Mouse (Mus musculus) ES-Bruce4 (cell line): ENCODE results near the gene Gm26566. TPM values are rescaled to one million over a fixed set of nuclear protein-coding genes. Genes with fewer than 3 reads are reported as not detected.

ENCODE experiments used
- H3K27ac ChIP-seq: 2 replicates; pipeline ENCODE4 v1.5.1; 2012; ENCODE audit warnings: low read length, inconsistent platforms; ENCODE audit not compliant: insufficient read depth
- H3K27me3 ChIP-seq: 2 replicates; pipeline ENCODE4 v1.6.1; 2012; ENCODE audit warnings: mild to moderate bottlenecking, low read length, inconsistent platforms; ENCODE audit not compliant: control insufficient read depth, poor library complexity, insufficient read depth, severe bottlenecking
- H3K36me3 ChIP-seq: 2 replicates; pipeline ENCODE4 v1.6.1; 2012; ENCODE audit warnings: inconsistent platforms, mild to moderate bottlenecking, low read length, moderate library complexity; ENCODE audit not compliant: control insufficient read depth, poor library complexity, insufficient read depth, severe bottlenecking
- H3K4me1 ChIP-seq: one replicate; pipeline ENCODE4 v1.8.1; 2011; ENCODE audit warnings: low read length; ENCODE audit not compliant: control insufficient read depth, insufficient read depth
- H3K4me3 ChIP-seq: 2 replicates; pipeline ENCODE4 v1.5.1; 2011; ENCODE audit warnings: low read depth, mild to moderate bottlenecking, low read length
- H3K9ac ChIP-seq: 2 replicates; pipeline ENCODE4 v1.6.1; 2012; ENCODE audit warnings: low read depth, mild to moderate bottlenecking, inconsistent platforms; ENCODE audit not compliant: poor library complexity, severe bottlenecking
- H3K9me3 ChIP-seq: replicated peaks from 2 replicates; pipeline ENCODE4 v1.6.1; 2012; ENCODE audit warnings: mild to moderate bottlenecking, low read length, inconsistent platforms; ENCODE audit not compliant: control insufficient read depth, poor library complexity, insufficient read depth, severe bottlenecking
- CTCF ChIP-seq: IDR thresholded peaks from one replicate; pipeline ENCODE4 v1.8.1; 2011; ENCODE audit warnings: low read depth, low read length
- EP300 ChIP-seq: IDR thresholded peaks from 2 replicates; pipeline ENCODE4 v1.6.1; 2011; ENCODE audit warnings: low read depth, low read length; ENCODE audit not compliant: insufficient read depth
- POLR2A ChIP-seq: IDR thresholded peaks from one replicate; pipeline ENCODE4 v1.8.1; 2011; ENCODE audit warnings: low read length; ENCODE audit not compliant: insufficient read depth
- polyA plus RNA-seq: library from polyadenylated mRNA; stranded (reverse); fragments of >200 nt; gene quantifications from 2 replicates; pipeline ENCODE4 v1.2.4, GENCODE M21; 2011; ENCODE audit warnings: low read depth; ENCODE audit not compliant: missing spikeins, insufficient read depth, insufficient read length

The Gm26566 gene
- polyA plus RNA-seq, 1 experiment: not detected

DNA sequence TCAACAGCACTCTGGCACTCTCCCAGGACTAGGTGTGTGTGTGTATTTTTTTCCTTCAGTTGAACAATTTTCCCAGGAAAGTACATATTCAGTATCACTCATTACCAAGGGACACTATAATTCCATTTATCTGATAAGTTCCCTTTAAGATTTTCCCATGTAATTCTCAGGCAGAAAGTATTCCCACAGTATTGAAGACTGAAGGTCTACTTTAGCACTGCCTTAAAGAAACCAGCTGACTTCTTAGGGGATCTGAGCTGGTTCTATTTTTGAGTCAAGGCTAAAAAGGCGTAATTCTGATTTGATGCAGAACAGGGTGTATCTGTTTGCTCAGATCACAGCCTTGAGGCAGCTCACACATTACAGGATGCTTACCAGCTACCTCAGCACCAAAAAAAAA lies 2.9 kb upstream of the Gm26566 start:
- no peak overlapping the region for H3K27ac ChIP-seq
- H3K27me3 ChIP-seq: no peaks in the 10 kb centered on the region
- peaks cover 8% of the 10 kb centered on the region; the same call in 1 of the 2 replicates for H3K9me3 ChIP-seq
- H3K4me3 ChIP-seq: no peak overlapping the region
- H3K36me3 ChIP-seq: peaks cover 21% of the 10 kb centered on the region
- no peak overlapping the region for H3K9ac ChIP-seq
- no peak for TF ChIP-seq CTCF
- TF ChIP-seq EP300: no peak
- no peak for TF ChIP-seq POLR2A
- H3K4me1 ChIP-seq: peaks cover 2% of the 10 kb centered on the region

DNA sequence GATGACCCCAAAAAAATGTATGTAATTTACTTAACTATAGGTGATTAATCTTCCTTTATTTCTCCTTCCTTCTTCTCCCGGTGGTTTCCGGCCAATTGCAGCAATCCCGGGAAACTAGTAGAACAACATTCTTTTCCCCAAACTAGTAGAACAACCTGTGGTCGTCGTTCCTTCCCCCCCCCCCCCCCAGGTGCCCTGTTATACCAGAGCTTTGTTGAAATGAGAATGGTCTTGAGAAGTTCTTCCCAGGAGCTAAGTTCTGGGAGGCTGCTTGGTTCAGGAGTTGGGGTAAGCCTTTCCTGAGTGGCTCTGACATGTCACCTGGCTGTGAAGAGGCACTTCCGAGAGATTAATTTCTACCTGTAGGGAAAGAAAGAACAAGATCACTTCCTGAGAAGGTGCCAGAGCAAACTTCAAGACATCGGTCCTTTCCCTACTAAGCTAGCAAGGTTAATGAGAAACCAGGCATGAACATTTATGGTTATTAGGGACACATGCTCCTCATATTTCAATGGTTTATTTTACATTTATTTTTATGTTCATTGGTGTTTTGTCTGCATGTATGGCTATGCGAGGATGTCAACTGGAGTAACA lies 2.0 kb downstream of the Gm26566 start:
- no peak overlapping the region for H3K9ac ChIP-seq
- peaks cover 2% of the 10 kb centered on the region for H3K4me1 ChIP-seq
- peaks cover 17% of the 10 kb centered on the region for H3K36me3 ChIP-seq
- peaks cover 8% of the 10 kb centered on the region for H3K9me3 ChIP-seq
- peak overlapping the region; percentile 81 for H3K27ac ChIP-seq
- H3K27me3 ChIP-seq: no peaks in the 10 kb centered on the region
- H3K4me3 ChIP-seq: no peak overlapping the region
- no peak for TF ChIP-seq POLR2A
- no peak for TF ChIP-seq EP300
- no peak for TF ChIP-seq CTCF

DNA sequence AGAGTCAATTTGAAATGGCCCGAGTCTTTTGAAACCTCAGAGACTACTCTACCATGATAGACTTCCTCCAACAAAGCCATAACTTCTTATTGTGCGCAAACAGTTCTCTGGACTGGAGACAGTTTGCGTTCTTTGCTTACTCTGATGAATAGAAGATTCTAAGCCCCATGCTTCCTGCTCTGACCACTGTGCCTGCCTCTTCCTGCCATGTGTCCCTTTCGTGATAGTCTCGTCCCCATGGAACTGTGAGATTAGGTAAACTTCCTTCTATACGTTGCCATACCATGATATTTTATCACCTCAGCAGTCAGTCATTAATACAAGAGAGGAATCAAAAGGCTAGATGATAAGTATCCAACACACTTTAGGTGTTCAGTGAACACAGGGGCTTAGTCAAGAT lies 5.1 kb downstream of the Gm26566 start:
- Histone ChIP-seq H3K36me3 (no peaks in the 10 kb centered on the region), H3K9ac (no peak overlapping the region), H3K4me3 (no peak overlapping the region), H3K4me1 (no peaks in the 10 kb centered on the region), H3K27ac (no peak overlapping the region), H3K27me3 (no peaks in the 10 kb centered on the region), H3K9me3 (no peaks in the 10 kb centered on the region; the same call in 1 of the 2 replicates)
- TF ChIP-seq EP300: no peak
- no peak for TF ChIP-seq POLR2A
- TF ChIP-seq CTCF: no peak

DNA sequence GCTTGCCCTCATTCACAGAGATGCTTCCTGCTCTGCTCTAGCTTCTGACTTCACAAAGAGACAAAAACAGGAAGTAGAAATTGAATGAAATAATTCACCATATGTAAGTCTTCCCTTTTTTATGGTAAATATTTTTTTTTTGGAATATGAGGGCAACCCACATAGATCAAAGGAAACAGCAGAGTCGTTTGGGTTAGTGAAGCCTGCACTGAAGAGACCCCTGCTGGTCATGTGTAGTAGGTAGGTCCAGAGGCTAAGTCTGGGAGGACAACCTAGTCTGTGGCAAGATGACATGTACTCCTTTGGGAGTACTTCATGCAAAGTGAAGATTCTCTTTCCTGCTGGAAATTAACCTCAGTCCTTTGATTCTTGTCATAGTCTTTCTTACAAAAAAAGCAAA lies 5.7 kb downstream of the Gm26566 start:
- Histone ChIP-seq H3K27ac (no peak overlapping the region), H3K9ac (no peak overlapping the region), H3K27me3 (no peaks in the 10 kb centered on the region), H3K4me1 (no peaks in the 10 kb centered on the region), H3K9me3 (no peaks in the 10 kb centered on the region; the same call in 1 of the 2 replicates), H3K4me3 (no peak overlapping the region), H3K36me3 (no peaks in the 10 kb centered on the region)
- TF ChIP-seq CTCF (peak; percentile 20), POLR2A (no peak)

DNA sequence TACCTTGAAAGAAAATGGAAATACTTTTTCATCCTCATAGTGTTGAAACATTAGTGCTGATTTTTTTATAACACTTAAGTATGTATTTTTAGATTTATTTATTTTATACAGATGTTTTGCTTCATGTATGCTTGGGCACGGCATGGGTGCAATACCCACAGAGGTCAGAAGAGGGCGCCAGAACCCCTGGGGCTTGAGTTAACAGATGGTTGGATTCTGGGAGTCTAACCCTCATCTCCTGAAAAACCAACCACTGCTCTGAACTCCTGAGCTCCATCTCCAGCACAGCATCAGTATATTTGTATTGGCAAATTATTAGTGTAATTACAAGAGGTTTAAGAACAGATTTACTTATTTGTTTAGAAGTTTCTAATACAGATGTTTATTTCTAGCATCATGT lies 16.9 kb downstream of the Gm26566 start:
- Histone ChIP-seq H3K27ac (no peak overlapping the region), H3K9ac (no peak overlapping the region), H3K9me3 (0 out of 2 replicates have a peak, but pooled peaks cover 3% of the 10 kb centered on the region), H3K36me3 (no peaks in the 10 kb centered on the region), H3K4me1 (no peaks in the 10 kb centered on the region), H3K4me3 (no peak overlapping the region), H3K27me3 (no peaks in the 10 kb centered on the region)
- TF ChIP-seq CTCF (peak; percentile 82), POLR2A (no peak)

DNA sequence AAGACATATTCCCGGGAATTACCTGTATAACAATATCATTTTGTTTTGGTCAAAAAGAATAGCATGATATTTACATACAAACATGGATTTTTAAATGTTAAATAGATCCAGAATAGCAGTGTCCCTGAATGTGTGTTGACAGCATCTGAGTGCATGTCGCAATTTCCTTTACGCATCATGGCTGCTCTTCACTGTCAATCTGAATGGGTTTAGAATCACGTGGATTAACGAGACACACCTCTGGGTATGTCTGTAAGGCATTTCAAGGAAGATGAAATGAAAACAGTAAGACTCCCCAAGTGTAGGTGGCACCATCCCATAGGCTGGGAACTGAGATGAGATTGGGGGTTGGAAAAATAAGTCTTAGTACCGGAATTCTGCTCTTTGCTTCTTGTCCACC lies 17.4 kb downstream of the Gm26566 start:
- TF ChIP-seq POLR2A (no peak), CTCF (no peak), EP300 (no peak)
- no peak overlapping the region for H3K27ac ChIP-seq
- no peaks in the 10 kb centered on the region for H3K36me3 ChIP-seq
- no peaks in the 10 kb centered on the region for H3K27me3 ChIP-seq
- no peaks in the 10 kb centered on the region for H3K9me3 ChIP-seq
- H3K4me3 ChIP-seq: no peak overlapping the region
- no peaks in the 10 kb centered on the region for H3K4me1 ChIP-seq
- no peak overlapping the region for H3K9ac ChIP-seq
